Mouse (Mus musculus): ENCODE results near the gene Negr1. TPM values are rescaled to one million over a fixed set of nuclear protein-coding genes. Genes with fewer than 3 reads are reported as not detected.

Negr1 gene
- total RNA-seq, 1 experiment: 0.31 TPM

DNA sequence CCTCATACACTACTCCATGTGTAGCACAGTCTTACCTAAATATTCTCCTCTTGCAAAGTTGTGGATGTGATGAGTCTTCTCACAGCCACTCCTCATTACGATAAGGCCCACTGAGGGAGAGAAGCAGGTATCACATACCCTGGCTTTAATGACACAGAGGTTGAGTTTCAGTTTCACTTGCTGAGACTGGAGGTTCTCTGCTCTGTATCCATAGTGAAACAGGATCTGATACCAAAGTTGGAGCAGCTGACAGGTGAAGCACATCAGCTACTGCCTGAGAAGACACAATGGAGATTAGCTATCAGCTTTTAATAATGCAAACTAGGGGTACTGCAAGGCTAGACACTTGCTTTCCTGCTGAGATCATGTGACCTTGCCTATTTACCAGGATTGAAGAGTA, 137.1 kb downstream of the Negr1 start:
- Histone ChIP-seq H3K9me3 (ENCODE audit: control insufficient read depth, insufficient read depth, low read depth, low read length) (no peaks in the 10 kb centered on the region), H3K36me3 (ENCODE audit: control insufficient read depth, insufficient read depth, low read length, poor library complexity, severe bottlenecking) (no peaks in the 10 kb centered on the region), H3K4me1 (ENCODE audit: control insufficient read depth in 2 of 2, insufficient read depth in 2 of 2, low read length in 2 of 2, poor library complexity in 1 of 2) (no peaks in the 10 kb centered on the region), H3K4me3 (ENCODE audit: insufficient read depth in 1 of 2, low read depth in 1 of 2, low read length in 2 of 2, poor library complexity in 1 of 2, severe bottlenecking in 1 of 2) (no peak overlapping the region), H3K27ac (ENCODE audit: insufficient read depth, low read depth, low read length, poor library complexity, severe bottlenecking) (no peak overlapping the region), H3K9ac (ENCODE audit: insufficient read depth, low read depth, low read length, poor library complexity, severe bottlenecking) (no peak overlapping the region)
- TF ChIP-seq ZC3H11A (IDR thresholded peaks at IDR 0.05; ENCODE audit: borderline replicate concordance, low read depth, low read length) (no peak), CHD2 (IDR thresholded peaks at IDR 0.05; ENCODE audit: low read depth, low read length) (no peak), HCFC1 (IDR thresholded peaks at IDR 0.05; ENCODE audit: borderline replicate concordance, insufficient read depth, low read length) (no peak), ZNF384 (IDR thresholded peaks at IDR 0.05; ENCODE audit: low read depth, low read length) (no peak), MAFK (IDR thresholded peaks at IDR 0.05; ENCODE audit: insufficient read depth, low read depth, low read length) (no peak)
- no peak for DNase-seq (ENCODE audit: low read depth, low spot score)
- in situ Hi-C loops (cut with MboI; ENCODE audit: low sequenced_read_pairs in 2 of 2, unreplicated experiment in 2 of 2): no loop called here

DNA sequence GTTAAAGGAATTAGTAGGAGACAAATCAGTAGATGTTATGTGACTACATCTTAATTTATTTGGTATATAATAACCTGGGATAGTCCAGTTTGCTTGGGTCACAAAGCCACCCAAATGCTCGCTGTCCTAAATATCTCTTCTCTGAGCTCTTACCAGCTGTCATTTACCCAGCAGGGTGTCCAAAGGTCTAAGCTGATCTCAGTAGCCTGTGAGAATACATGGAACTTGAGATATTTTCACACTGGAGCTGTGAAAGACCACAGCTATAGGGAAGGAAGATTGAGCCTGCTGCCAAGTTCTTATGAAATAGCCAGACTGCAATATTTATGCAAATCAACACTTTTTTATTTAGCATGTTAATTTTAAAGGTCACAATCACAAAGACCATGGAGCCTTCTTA, 141.6 kb downstream of the Negr1 start:
- in situ Hi-C loops (cut with MboI; ENCODE audit: low sequenced_read_pairs in 2 of 2, unreplicated experiment in 2 of 2): no loop called here

DNA sequence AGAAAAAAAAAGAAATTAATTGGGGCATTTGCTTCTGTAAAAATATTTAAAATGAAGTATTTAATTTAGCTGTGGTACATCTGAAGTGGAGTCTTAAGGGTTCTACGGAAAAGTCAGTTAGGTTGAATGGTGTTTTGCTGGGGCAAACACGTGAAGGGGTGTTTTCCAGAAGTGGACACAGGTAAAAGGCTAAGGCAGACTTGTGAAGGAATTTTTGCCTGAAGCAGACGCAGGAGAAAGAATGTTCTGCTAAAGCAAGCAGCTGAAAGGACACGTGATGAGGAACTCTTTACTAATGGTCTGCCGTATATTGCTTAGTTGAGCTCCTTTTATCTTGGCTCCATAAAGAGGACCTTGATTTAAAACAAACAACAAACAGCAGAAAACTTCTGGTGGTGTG, 148.6 kb downstream of the Negr1 start:
- TF ChIP-seq MAFK (IDR thresholded peaks at IDR 0.05; ENCODE audit: insufficient read depth, low read depth, low read length): no peak
- TF ChIP-seq HCFC1 (IDR thresholded peaks at IDR 0.05; ENCODE audit: borderline replicate concordance, insufficient read depth, low read length): no peak
- TF ChIP-seq ZNF384 (IDR thresholded peaks at IDR 0.05; ENCODE audit: low read depth, low read length): no peak
- no peak for TF ChIP-seq ZC3H11A (IDR thresholded peaks at IDR 0.05; ENCODE audit: borderline replicate concordance, low read depth, low read length)
- TF ChIP-seq CHD2 (IDR thresholded peaks at IDR 0.05; ENCODE audit: low read depth, low read length): no peak
- no peak for DNase-seq (ENCODE audit: low read depth, low spot score)
- Histone ChIP-seq H3K9ac (ENCODE audit: insufficient read depth, low read depth, low read length, poor library complexity, severe bottlenecking) (no peak overlapping the region), H3K9me3 (ENCODE audit: control insufficient read depth, insufficient read depth, low read depth, low read length) (no peaks in the 10 kb centered on the region), H3K4me3 (ENCODE audit: insufficient read depth in 1 of 2, low read depth in 1 of 2, low read length in 2 of 2, poor library complexity in 1 of 2, severe bottlenecking in 1 of 2) (no peak overlapping the region), H3K27ac (ENCODE audit: insufficient read depth, low read depth, low read length, poor library complexity, severe bottlenecking) (no peak overlapping the region), H3K36me3 (ENCODE audit: control insufficient read depth, insufficient read depth, low read length, poor library complexity, severe bottlenecking) (no peaks in the 10 kb centered on the region), H3K4me1 (ENCODE audit: control insufficient read depth in 2 of 2, insufficient read depth in 2 of 2, low read length in 2 of 2, poor library complexity in 1 of 2) (no peaks in the 10 kb centered on the region)
- in situ Hi-C loops (cut with MboI; ENCODE audit: low sequenced_read_pairs in 2 of 2, unreplicated experiment in 2 of 2): no loop called here

More for the DNA sequence above, 141.6 kb downstream of the Negr1 start:
- H3K36me3 ChIP-seq (ENCODE audit: control insufficient read depth, insufficient read depth, low read length, poor library complexity, severe bottlenecking): no peaks in the 10 kb centered on the region
- H3K4me1 ChIP-seq (ENCODE audit: control insufficient read depth in 2 of 2, insufficient read depth in 2 of 2, low read length in 2 of 2, poor library complexity in 1 of 2): no peaks in the 10 kb centered on the region
- no peak overlapping the region for H3K27ac ChIP-seq (ENCODE audit: insufficient read depth, low read depth, low read length, poor library complexity, severe bottlenecking)
- TF ChIP-seq HCFC1 (IDR thresholded peaks at IDR 0.05; ENCODE audit: borderline replicate concordance, insufficient read depth, low read length) (no peak), CHD2 (IDR thresholded peaks at IDR 0.05; ENCODE audit: low read depth, low read length) (no peak), ZNF384 (IDR thresholded peaks at IDR 0.05; ENCODE audit: low read depth, low read length) (no peak), ZC3H11A (IDR thresholded peaks at IDR 0.05; ENCODE audit: borderline replicate concordance, low read depth, low read length) (no peak), MAFK (IDR thresholded peaks at IDR 0.05; ENCODE audit: insufficient read depth, low read depth, low read length) (no peak)
- DNase-seq (ENCODE audit: low read depth, low spot score): no peak
- no peaks in the 10 kb centered on the region for H3K9me3 ChIP-seq (ENCODE audit: control insufficient read depth, insufficient read depth, low read depth, low read length)
- no peak overlapping the region for H3K4me3 ChIP-seq (ENCODE audit: insufficient read depth in 1 of 2, low read depth in 1 of 2, low read length in 2 of 2, poor library complexity in 1 of 2, severe bottlenecking in 1 of 2)
- H3K9ac ChIP-seq (ENCODE audit: insufficient read depth, low read depth, low read length, poor library complexity, severe bottlenecking): no peak overlapping the region

DNA sequence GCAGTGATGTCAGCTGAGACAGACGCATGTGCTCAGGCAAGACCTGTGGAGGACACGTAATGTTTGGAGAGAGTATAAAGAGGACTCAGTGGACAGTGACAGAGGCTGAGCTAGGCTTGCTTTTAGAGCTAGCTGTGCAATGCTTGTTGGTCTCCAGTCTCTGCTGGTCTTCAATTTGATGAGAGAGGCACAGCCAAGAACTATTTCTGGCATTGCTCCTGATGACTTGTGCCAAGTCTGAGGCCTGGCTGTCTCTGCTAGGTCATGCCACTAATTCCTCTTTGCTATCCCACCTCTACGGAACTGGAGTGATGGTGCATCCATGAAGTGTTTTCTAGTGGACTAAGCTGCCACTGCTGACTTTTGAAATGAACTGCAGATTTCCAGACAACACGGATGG, 149.1 kb downstream of the Negr1 start:
- in situ Hi-C loops (cut with MboI; ENCODE audit: low sequenced_read_pairs in 2 of 2, unreplicated experiment in 2 of 2): no loop called here
- no peak for DNase-seq (ENCODE audit: low read depth, low spot score)
- no peak for TF ChIP-seq HCFC1 (IDR thresholded peaks at IDR 0.05; ENCODE audit: borderline replicate concordance, insufficient read depth, low read length)
- no peak for TF ChIP-seq MAFK (IDR thresholded peaks at IDR 0.05; ENCODE audit: insufficient read depth, low read depth, low read length)
- TF ChIP-seq CHD2 (IDR thresholded peaks at IDR 0.05; ENCODE audit: low read depth, low read length): no peak
- TF ChIP-seq ZNF384 (IDR thresholded peaks at IDR 0.05; ENCODE audit: low read depth, low read length): no peak
- TF ChIP-seq ZC3H11A (IDR thresholded peaks at IDR 0.05; ENCODE audit: borderline replicate concordance, low read depth, low read length): no peak
- H3K9ac ChIP-seq (ENCODE audit: insufficient read depth, low read depth, low read length, poor library complexity, severe bottlenecking): no peak overlapping the region
- H3K9me3 ChIP-seq (ENCODE audit: control insufficient read depth, insufficient read depth, low read depth, low read length): no peaks in the 10 kb centered on the region
- no peak overlapping the region for H3K4me3 ChIP-seq (ENCODE audit: insufficient read depth in 1 of 2, low read depth in 1 of 2, low read length in 2 of 2, poor library complexity in 1 of 2, severe bottlenecking in 1 of 2)
- H3K4me1 ChIP-seq (ENCODE audit: control insufficient read depth in 2 of 2, insufficient read depth in 2 of 2, low read length in 2 of 2, poor library complexity in 1 of 2): no peaks in the 10 kb centered on the region
- no peak overlapping the region for H3K27ac ChIP-seq (ENCODE audit: insufficient read depth, low read depth, low read length, poor library complexity, severe bottlenecking)
- no peaks in the 10 kb centered on the region for H3K36me3 ChIP-seq (ENCODE audit: control insufficient read depth, insufficient read depth, low read length, poor library complexity, severe bottlenecking)

GRCm38 (mm10) chr3:156736335-156736734, 174.7 kb downstream of the Negr1 start:
- H3K9ac ChIP-seq (ENCODE audit: insufficient read depth, low read depth, low read length, poor library complexity, severe bottlenecking): no peak overlapping the region
- no peaks in the 10 kb centered on the region for H3K36me3 ChIP-seq (ENCODE audit: control insufficient read depth, insufficient read depth, low read length, poor library complexity, severe bottlenecking)
- TF ChIP-seq ZNF384 (IDR thresholded peaks at IDR 0.05; ENCODE audit: low read depth, low read length) (no peak), ZC3H11A (IDR thresholded peaks at IDR 0.05; ENCODE audit: borderline replicate concordance, low read depth, low read length) (no peak), CHD2 (IDR thresholded peaks at IDR 0.05; ENCODE audit: low read depth, low read length) (no peak), MAFK (IDR thresholded peaks at IDR 0.05; ENCODE audit: insufficient read depth, low read depth, low read length) (no peak), HCFC1 (IDR thresholded peaks at IDR 0.05; ENCODE audit: borderline replicate concordance, insufficient read depth, low read length) (no peak)
- no peaks in the 10 kb centered on the region for H3K9me3 ChIP-seq (ENCODE audit: control insufficient read depth, insufficient read depth, low read depth, low read length)
- DNase-seq (ENCODE audit: low read depth, low spot score): no peak
- H3K4me1 ChIP-seq (ENCODE audit: control insufficient read depth in 2 of 2, insufficient read depth in 2 of 2, low read length in 2 of 2, poor library complexity in 1 of 2): no peaks in the 10 kb centered on the region
- H3K4me3 ChIP-seq (ENCODE audit: insufficient read depth in 1 of 2, low read depth in 1 of 2, low read length in 2 of 2, poor library complexity in 1 of 2, severe bottlenecking in 1 of 2): no peak overlapping the region
- in situ Hi-C loops (cut with MboI; ENCODE audit: low sequenced_read_pairs in 2 of 2, unreplicated experiment in 2 of 2): no loop called here
- no peak overlapping the region for H3K27ac ChIP-seq (ENCODE audit: insufficient read depth, low read depth, low read length, poor library complexity, severe bottlenecking)

Measured in ES-E14 (cell line).